Mouse (Mus musculus) neural tube, embryonic 12.5 days (tissue): Measurements from ENCODE around the gene Tmem62. TPM values are rescaled to one million over a fixed set of nuclear protein-coding genes. Genes with fewer than 3 reads are reported as not detected.

Experiments used
- ATAC-seq: fragments of 200-750 bp; cut with Nextera tagmentation; 2 replicates; pipeline ENCODE4 v1.8.0; 2017; ENCODE audit warnings: low read depth, mild to moderate bottlenecking, moderate TSS enrichment, moderate library complexity; ENCODE audit not compliant: low FRiP score
- H3K27ac ChIP-seq: fragments of 300-500 bp; sonication (generic); 2 replicates; pipeline ENCODE4 v1.5.1; 2016
- H3K27me3 ChIP-seq: fragments of 300-500 bp; sonication (generic); replicated peaks from 2 replicates; pipeline ENCODE4 v1.6.1; 2016; ENCODE audit warnings: mild to moderate bottlenecking
- H3K36me3 ChIP-seq: fragments of 300-500 bp; sonication (generic); 2 replicates; pipeline ENCODE4 v1.6.1; 2016; ENCODE audit warnings: mild to moderate bottlenecking
- H3K4me1 ChIP-seq: fragments of 300-500 bp; sonication (generic); 2 replicates; pipeline ENCODE4 v1.6.1; 2016
- H3K4me2 ChIP-seq: fragments of 300-500 bp; sonication (generic); replicated peaks from 2 replicates; pipeline ENCODE4 v1.6.1; 2016; ENCODE audit warnings: mild to moderate bottlenecking
- H3K4me3 ChIP-seq: fragments of 300-500 bp; sonication (generic); 2 replicates; pipeline ENCODE4 v1.5.1; 2016
- H3K9ac ChIP-seq: fragments of 300-500 bp; sonication (generic); 2 replicates; pipeline ENCODE4 v1.6.1; 2016; ENCODE audit warnings: mild to moderate bottlenecking
- H3K9me3 ChIP-seq: fragments of 300-500 bp; sonication (generic); 2 replicates; pipeline ENCODE4 v1.6.1; 2016; ENCODE audit warnings: mild to moderate bottlenecking
- WGBS: fragments of 180-500 bp; shearing (Covaris S2); methylation state at CpG from one replicate; pipeline ENCODE4 v1.1.7; 2016; 5-methylcytosine and 5-hydroxymethylcytosine counted together
- microRNA-seq: library from miRNA; unstranded; fragments of <30 nt; microRNA quantifications from one replicate; pipeline ENCODE4, GENCODE M21; 2017
- polyA plus RNA-seq: library from polyadenylated mRNA; unstranded; fragments of >200 nt; fragmentation: Nextera tagmentation; extraction: Ambion mirVana; gene quantifications from 2 replicates; pipeline ENCODE4 v1.2.1, GENCODE M21; 2016

The Tmem62 gene
- polyA plus RNA-seq, 1 experiment from 2014 or later: 10.6 TPM

GRCm38 (mm10) chr2:121039382-121039781, 62.6 kb downstream of the Tmem62 start:
- H3K27me3 ChIP-seq: no peaks in the 10 kb centered on the region
- H3K9ac ChIP-seq: no peak overlapping the region
- WGBS: 92% methylated on average over 1 of the region's 1 CpGs
- no peak for ATAC-seq
- H3K4me2 ChIP-seq: no peak overlapping the region
- no peaks in the 10 kb centered on the region for H3K36me3 ChIP-seq
- H3K4me1 ChIP-seq: no peaks in the 10 kb centered on the region
- H3K9me3 ChIP-seq: no peaks in the 10 kb centered on the region
- no peak overlapping the region for H3K4me3 ChIP-seq
- no peak overlapping the region for H3K27ac ChIP-seq

GRCm38 (mm10) chr2:121041098-121041497, 64.3 kb downstream of the Tmem62 start:
- Histone ChIP-seq H3K27ac (no peak overlapping the region), H3K4me1 (no peaks in the 10 kb centered on the region), H3K4me3 (no peak overlapping the region), H3K9me3 (no peaks in the 10 kb centered on the region), H3K36me3 (no peaks in the 10 kb centered on the region), H3K27me3 (no peaks in the 10 kb centered on the region), H3K9ac (no peak overlapping the region), H3K4me2 (no peak overlapping the region)
- ATAC-seq: no peak
- WGBS: 55% methylated on average over 5 of the region's 5 CpGs

GRCm38 (mm10) chr2:121045653-121046052, 68.8 kb downstream of the Tmem62 start:
- no peak for ATAC-seq
- 78% methylated on average over 4 of the region's 4 CpGs for WGBS

DNA sequence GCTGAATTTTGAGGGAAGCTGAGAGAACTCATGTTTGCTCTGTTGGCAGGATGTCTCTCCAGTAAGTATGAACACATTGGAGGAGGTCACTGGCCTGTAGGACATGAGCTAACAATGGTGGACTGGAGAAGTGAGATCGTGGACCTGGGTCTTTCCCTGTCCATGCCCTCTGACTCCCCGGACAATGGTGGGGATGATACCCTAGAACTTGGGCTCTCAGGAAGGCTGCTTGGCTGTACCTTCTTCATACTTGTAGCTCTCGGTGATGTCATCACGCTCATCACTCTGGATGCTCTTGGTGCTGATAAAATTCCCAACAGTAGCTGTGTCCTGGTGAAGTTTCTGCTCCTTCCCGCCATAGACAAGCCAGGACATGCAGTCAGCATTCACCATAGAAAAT, 75.4 kb downstream of the Tmem62 start:
- H3K9me3 ChIP-seq: no peaks in the 10 kb centered on the region
- no peaks in the 10 kb centered on the region for H3K27me3 ChIP-seq
- no peak overlapping the region for H3K9ac ChIP-seq
- no peak overlapping the region for H3K27ac ChIP-seq
- no peak overlapping the region for H3K4me3 ChIP-seq
- no peaks in the 10 kb centered on the region for H3K4me1 ChIP-seq
- no peak for ATAC-seq
- no peak overlapping the region for H3K4me2 ChIP-seq
- WGBS: 92% methylated on average over 5 of the region's 5 CpGs
- no peaks in the 10 kb centered on the region for H3K36me3 ChIP-seq

More at GRCm38 (mm10) chr2:121045653-121046052, 68.8 kb downstream of the Tmem62 start:
- Histone ChIP-seq H3K4me2 (no peak overlapping the region), H3K36me3 (no peaks in the 10 kb centered on the region), H3K9me3 (no peaks in the 10 kb centered on the region), H3K9ac (no peak overlapping the region), H3K27me3 (no peaks in the 10 kb centered on the region), H3K27ac (no peak overlapping the region), H3K4me1 (no peaks in the 10 kb centered on the region), H3K4me3 (no peak overlapping the region)

GRCm38 (mm10) chr2:121054060-121054459, 77.2 kb downstream of the Tmem62 start:
- H3K4me1 ChIP-seq: no peaks in the 10 kb centered on the region

GRCm38 (mm10) chr2:121055915-121056314, 79.1 kb downstream of the Tmem62 start:
- H3K4me3 ChIP-seq: no peak overlapping the region
- H3K4me2 ChIP-seq: no peak overlapping the region
- H3K27ac ChIP-seq: no peak overlapping the region
- no peaks in the 10 kb centered on the region for H3K4me1 ChIP-seq
- H3K9ac ChIP-seq: no peak overlapping the region
- 89% methylated on average over 6 of the region's 6 CpGs for WGBS
- H3K9me3 ChIP-seq: no peaks in the 10 kb centered on the region
- no peaks in the 10 kb centered on the region for H3K27me3 ChIP-seq
- ATAC-seq: no peak
- H3K36me3 ChIP-seq: no peaks in the 10 kb centered on the region

More at GRCm38 (mm10) chr2:121054060-121054459, 77.2 kb downstream of the Tmem62 start:
- H3K9me3 ChIP-seq: no peaks in the 10 kb centered on the region
- H3K27ac ChIP-seq: no peak overlapping the region
- no peaks in the 10 kb centered on the region for H3K36me3 ChIP-seq
- no peak overlapping the region for H3K4me3 ChIP-seq
- H3K4me2 ChIP-seq: no peak overlapping the region
- no peak for ATAC-seq
- no peaks in the 10 kb centered on the region for H3K27me3 ChIP-seq
- H3K9ac ChIP-seq: no peak overlapping the region
- 86% methylated on average over 2 of the region's 2 CpGs for WGBS

Small RNA genes lying within 50 kb of the gene (microRNA-seq; reads per million reads assigned to microRNA genes)
- not detected for gene Gm44325

Other genes starting within 250 kb of the Tmem62 start
- gene Cdan1, start 126.9 kb upstream of the Tmem62 start, polyA plus RNA-seq: 7.5 and 9.7 TPM in 2 replicates
- 12.8 and 14.9 TPM in 2 replicates for gene Ttbk2, start 126.4 kb upstream of the Tmem62 start, polyA plus RNA-seq
- gene Ubr1, start 6.3 kb upstream of the Tmem62 start, polyA plus RNA-seq: 27.7 and 31.2 TPM in 2 replicates
- 62.5 and 67.6 TPM in 2 replicates for gene Ccndbp1, start 31.4 kb downstream of the Tmem62 start, polyA plus RNA-seq
- 3.1 and 3.5 TPM in 2 replicates for gene Epb42, start 60.1 kb downstream of the Tmem62 start, polyA plus RNA-seq
- 0.19 and 0.39 TPM in 2 replicates for gene Tgm5, start 108.8 kb downstream of the Tmem62 start, polyA plus RNA-seq
- gene Tgm7, start 132.8 kb downstream of the Tmem62 start, polyA plus RNA-seq: not detected in 2 replicates
- 31.8 and 32.8 TPM in 2 replicates for gene Adal, start 163.4 kb downstream of the Tmem62 start, polyA plus RNA-seq
- 21.1 and 22.0 TPM in 2 replicates for gene Lcmt2, start 163.6 kb downstream of the Tmem62 start, polyA plus RNA-seq
- gene Tubgcp4, start 193.6 kb downstream of the Tmem62 start, polyA plus RNA-seq: 71.3 and 74.9 TPM in 2 replicates
- gene Zscan29, start 194.1 kb downstream of the Tmem62 start, polyA plus RNA-seq: 11.2 and 11.7 TPM in 2 replicates